Mouse (Mus musculus) adrenal gland, adult 8-10 months (tissue): ENCODE data around the gene Nlrp4a. TPM values are rescaled to one million over a fixed set of nuclear protein-coding genes. Genes with fewer than 3 reads are reported as not detected.
"Not testable (repeated sequence)": the region's sequence is repeated elsewhere in the genome, so short reads cannot be mapped to it uniquely, and the experiment has no call there.

Source experiments
- DNase-seq: peaks from one replicate; pipeline ENCODE4 v3.0.0; 2022
- total RNA-seq, 4 experiments: library from RNA; stranded (reverse); gene quantifications; 2 replicates each; pipeline ENCODE4 v1.2.4; 2022

Gene Nlrp4a
- not detected for total RNA-seq

DNA sequence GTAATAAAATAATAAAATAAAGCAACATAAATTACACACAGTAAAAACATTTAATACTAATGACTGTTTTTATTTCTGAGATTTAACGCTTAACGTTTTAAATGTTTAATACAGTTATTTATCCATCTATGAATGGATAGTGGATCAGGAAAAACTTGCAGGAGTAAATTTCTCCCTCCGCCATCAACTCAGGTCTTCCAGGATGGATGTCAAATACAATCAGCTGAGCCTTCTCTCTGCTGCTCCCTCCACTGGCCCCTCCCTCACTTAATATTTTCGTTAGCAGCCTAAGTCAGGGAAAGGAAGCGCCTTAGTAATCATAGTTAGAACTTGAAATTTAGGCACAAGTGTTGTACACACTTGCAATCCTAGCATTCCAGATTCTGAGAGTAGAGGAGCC lies at the start of gene Nlrp4a:
Gene Nlrp4a (plus strand): TSS at position 301 of the 400 bp plus-strand sequence.
- DNase-seq: no peak

- not testable (repeated sequence) for DNase-seq
These were observed 48.2 kb upstream of the Nlrp4a start for GRCm38 (mm10) chr7:26386691-26387090.

DNA sequence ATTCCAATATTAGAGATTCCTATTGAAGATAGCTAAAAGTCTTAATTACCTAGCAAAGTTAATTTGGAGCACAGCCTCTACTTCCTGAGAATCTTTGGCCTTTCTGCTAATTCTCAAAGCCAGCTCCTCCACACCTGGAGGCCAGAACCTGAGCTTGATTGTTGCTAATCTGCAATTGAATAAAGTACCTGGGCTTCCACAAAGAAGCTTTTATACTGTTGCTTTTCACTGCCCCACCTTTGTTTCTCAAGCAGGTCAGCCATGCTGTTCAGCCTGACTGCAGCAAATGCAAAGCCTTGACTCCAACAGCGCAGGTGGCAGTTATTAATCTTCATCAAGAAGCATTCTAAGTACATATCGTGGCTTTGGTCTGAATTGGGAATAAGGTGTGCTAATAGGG lies 43.8 kb upstream of the Nlrp4a start:
- DNase-seq: not testable (repeated sequence)

DNA sequence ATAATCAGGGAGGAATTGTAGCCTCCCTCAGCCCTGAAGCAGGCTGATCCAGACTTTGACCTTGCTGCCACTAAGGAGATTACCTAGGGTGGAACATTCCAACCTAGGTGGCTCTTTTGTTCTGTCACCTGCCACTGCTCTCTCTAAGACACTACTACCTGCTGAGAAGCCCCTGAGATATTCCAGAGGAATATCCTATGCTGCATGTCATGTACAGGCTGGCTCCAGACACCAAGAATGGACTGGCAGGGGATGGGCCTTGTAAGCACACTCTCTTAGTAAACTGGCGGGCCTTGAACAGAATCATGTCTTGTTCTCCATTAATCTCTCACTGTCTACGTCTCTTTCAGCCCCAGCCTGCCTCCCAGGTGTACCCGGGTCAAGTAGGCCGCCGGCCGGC lies 43.1 kb upstream of the Nlrp4a start:
- not testable (repeated sequence) for DNase-seq

DNA sequence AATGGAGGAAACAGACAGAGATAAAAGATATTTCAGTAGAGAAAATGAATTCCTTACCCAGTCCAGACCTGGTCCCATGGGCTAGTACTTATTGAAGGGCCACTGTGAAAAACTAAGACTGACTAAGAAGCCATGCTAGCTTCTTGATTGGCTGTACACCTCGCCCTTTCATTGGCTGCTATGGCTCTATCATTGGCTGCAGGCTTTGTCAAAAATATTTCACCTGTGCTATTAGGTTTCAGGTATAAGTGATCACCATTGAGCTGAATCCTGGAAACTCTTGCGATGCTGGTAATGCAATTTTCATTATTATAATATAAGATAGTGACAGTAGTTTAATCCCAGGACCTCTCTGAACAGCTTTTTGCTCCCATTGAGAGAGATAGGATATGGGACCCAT lies 31.3 kb upstream of the Nlrp4a start, which contains the start of gene Nlrp9c:
Gene Nlrp9c (minus strand): TSS at position 101 of the 400 bp plus-strand sequence.
- DNase-seq: not testable (repeated sequence)

- no peak for DNase-seq
These were observed 41.8 kb downstream of the Nlrp4a start for GRCm38 (mm10) chr7:26476690-26477089.

DNA sequence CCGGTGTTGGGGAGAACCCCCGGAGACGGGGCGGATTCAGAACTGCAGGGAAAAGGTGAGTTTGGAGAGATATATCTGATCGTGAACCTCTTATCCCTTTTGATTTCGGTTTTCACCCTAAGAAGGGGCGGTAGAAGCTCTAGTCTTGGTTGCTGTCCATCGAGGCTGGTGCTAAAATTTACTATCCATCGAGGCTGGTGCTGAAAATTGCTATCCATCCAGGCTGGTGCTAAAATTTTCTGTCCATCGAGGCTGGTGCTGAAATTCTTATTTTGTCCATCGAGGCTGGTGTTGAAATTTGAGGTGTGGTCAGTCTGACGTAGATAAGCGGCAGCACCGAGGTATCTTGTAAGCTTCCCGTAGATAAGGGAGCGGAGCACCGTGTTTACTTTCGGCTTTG lies 54.6 kb downstream of the Nlrp4a start:
- DNase-seq: not testable (repeated sequence)

Other genes with a start within 250 kb of the Nlrp4a start
- gene Vmn1r184, start 174.8 kb upstream of the Nlrp4a start, total RNA-seq: not detected
- under 1 TPM in 3 of 4 experiments, not detected in 1; 0.18 to 0.96 (median 0.24) TPM for gene Cyp2a4, start 127.9 kb upstream of the Nlrp4a start, total RNA-seq
- not detected for gene Nlrp9c, start 31.4 kb upstream of the Nlrp4a start, total RNA-seq
- not detected for gene Nlrp9a, start 99.9 kb downstream of the Nlrp4a start, total RNA-seq
- gene Vmn1r185, start 183.4 kb downstream of the Nlrp4a start, total RNA-seq: not detected